Mouse (Mus musculus) cerebral cortex, adult 2 months (tissue): ENCODE measurements around the gene Acads.

Source experiments
- WGBS: fragments of 180-500 bp; shearing (Covaris S2); methylation state at CpG from one replicate; pipeline ENCODE4 v1.1.7; 2018; 5-methylcytosine and 5-hydroxymethylcytosine counted together

The Acads gene

DNA sequence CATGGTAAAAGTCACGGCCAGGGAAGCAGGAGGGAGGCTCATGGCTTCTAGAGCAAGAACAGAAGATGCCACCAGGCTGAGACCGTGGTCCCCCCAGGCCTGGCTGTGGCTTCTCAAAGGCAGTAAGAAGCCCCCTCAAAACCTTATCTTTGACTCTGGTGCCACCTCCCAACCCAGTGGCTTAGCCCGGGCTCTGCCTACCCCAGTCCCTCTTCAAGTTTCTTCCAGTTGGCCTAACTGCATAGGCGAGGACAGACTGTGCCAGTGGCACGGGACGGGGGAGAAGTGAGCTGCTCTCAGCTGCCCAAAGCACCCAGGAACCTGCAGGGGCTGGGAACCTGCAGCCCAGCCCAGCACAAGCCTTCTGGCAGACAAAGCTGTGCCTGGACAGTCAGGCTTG, 5.5 kb upstream of the Acads start:
- WGBS: 84% methylated on average over 6 of the region's 6 CpGs

DNA sequence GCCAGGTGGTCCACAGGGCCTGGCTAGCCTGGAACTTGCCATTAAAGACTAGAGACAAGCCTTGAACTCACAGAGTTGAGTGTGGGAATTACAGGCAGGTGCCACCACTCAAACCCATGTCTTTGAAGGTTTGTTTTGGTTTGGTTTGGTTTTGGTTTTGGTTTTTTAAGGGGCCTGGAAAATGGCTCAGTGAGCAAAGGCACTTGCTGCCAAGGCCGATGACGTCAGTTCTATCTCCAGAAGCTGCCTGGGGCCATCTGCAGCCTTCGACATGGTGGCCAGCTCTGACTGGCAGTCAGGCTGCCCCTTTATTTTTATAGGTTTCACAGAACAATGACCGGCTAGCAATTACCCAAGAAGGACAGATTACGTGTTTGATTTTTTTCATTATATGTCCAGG, 1.8 kb upstream of the Acads start:
- 53% methylated on average over 5 of the region's 5 CpGs for WGBS

DNA sequence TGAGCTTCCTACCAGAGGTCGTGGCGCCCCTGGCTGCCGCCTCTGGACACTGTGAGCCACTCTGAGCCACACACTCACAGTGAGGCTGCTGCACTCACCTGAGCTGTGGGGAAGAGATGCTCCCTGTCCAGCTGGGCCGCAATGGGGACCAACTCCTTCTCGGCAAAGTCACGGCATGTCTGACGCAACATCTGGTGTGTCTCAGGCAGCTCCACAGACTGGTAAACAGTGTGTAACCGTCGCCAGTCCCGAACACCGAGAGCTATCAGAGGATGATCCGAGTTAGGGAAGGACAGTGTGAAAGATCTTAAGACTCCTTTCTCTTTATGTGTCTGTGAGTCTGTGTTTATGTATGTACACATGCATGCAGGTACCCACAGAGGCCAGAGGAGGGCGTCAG, 1.7 kb downstream of the Acads start:
- WGBS: 92% methylated on average over 13 of the region's 13 CpGs

DNA sequence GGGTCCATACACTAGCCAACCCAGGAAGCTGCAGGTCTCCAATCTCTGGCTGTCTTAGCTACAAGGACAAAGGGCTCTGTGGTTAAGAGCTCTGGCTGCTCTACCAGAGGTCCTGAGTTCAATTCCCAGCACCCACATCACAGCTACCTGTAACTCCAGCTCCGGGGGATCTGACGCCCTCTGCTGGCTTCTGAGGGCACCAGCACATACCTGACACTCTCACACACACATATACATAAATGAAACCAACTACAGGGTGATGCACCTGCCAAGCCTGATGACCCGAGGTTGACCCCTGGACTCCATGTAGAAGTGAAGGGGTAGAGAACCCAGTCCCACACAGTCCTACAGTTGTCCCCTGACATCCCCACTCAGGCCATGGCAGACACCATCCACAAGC, 2.7 kb downstream of the Acads start:
- 89% methylated on average over 3 of the region's 3 CpGs for WGBS

DNA sequence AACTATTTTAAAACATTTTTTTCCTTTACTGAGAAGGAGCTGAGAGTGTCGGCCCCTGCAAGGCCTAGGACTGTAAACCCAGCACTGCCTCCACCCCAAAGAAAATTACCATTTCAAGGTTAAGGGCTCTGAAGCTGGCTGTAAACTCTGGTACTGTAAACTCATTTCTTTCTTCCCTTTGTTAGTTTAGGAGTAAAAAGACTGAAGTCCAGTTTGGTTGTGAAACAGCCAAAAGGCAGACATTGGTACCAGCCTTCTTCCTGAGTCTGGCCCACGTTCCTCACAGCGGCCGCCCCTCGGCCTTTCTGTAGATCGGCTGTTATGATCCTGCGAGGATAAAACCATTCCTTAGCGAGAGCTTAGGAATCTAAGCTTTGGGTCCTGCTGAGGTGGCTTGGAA, 4.6 kb downstream of the Acads start:
- 97% methylated on average over 8 of the region's 8 CpGs for WGBS

DNA sequence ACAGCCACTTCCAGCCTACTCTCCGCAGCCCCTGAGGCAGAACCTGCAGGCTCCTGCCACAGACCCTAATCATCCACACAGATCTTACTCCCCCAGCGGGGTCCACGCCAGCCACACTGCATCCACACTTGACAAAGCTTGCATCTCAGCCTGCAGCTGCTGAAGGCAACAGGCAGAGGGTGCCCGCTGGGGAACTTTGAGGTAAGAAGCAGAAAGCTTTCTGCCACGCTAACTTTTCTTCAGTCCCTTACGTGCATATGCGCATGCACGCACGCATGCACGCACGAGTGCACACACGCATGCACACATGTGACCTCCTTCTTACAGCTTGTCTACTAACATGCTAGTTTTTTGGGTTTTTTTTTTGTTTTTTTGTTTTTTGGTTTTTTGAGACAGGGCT, 5.9 kb downstream of the Acads start:
- 98% methylated on average over 12 of the region's 12 CpGs for WGBS

DNA sequence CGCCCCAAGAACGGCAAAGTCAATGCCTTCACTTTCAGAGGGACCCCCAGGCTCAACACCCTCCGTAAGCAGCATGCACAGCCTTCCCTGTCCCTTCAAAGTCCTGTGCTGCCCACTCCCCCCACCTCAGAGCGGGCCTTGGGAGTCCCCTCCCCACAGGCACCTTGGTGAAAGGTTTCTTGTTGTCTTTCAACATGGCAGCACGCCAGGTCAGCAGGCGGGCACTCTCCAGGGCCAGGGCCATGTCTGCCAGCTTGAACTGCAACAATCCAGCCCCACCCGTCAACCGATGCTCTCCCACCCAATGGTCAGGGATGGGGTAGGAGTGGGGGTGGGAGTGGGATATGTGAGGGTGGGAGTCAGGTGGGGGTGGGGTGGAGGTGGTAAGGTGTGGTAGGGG, 8.0 kb downstream of the Acads start:
- 77% methylated on average over 8 of the region's 8 CpGs for WGBS

DNA sequence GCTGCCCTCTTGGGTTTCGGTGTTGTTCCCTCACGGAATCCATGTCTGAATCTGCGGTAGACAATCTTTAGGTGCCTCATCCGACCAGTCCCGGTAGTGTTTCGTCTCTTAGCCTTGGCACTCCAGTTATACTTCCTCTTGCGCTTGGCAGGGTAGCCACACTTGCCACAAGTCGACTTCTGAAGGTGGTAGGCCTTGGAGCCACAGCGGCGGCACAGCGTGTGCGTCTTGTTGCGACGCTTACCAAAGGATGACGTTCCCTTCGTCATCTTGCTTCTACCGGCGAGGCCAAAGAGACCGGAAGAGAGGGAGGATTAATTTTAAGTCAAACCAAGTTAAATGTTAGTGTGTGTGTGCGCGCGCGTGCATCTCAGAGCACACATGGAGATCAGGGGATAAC, 15.9 kb downstream of the Acads start:
- 95% methylated on average over 23 of the region's 23 CpGs for WGBS

DNA sequence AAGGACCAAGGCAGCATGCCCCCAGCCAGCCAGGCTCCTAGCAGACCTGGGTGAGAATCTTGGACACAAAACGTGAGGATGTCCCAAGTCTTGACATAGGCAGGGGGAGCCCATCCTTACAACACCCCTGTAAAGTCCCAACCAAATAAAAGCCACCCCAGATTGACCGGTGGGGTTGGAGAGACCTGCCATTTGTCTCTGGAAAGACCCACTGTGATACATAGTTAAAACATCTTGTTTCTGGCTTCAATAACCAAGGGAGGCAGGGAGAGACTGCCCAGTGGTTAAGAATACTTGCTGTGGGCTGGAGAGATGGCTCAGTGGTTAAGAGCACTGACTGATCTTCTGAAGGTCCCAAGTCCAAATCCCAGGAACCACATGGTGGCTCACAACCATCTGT, 16.9 kb downstream of the Acads start:
- 88% methylated on average over 2 of the region's 2 CpGs for WGBS

DNA sequence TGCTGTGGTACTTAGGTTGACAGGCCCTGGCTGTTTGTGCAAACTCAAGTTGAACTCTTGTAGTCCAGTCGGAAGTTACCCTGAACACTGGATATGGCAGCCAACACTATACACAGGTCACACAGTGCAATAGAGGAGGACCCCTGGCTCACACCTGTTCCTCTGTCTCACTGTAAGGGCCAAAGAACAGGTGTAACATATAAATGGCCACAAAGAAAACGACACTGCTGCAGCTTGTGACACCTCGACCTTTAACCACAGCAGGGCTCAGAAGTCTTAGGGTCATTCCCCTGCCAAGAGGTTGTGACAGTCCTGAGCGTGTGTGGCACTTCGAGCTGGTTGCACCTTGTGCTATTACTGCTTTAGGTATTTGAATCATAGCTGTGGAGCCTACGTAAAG, 18.7 kb downstream of the Acads start:
- WGBS: 89% methylated on average over 6 of the region's 6 CpGs

DNA sequence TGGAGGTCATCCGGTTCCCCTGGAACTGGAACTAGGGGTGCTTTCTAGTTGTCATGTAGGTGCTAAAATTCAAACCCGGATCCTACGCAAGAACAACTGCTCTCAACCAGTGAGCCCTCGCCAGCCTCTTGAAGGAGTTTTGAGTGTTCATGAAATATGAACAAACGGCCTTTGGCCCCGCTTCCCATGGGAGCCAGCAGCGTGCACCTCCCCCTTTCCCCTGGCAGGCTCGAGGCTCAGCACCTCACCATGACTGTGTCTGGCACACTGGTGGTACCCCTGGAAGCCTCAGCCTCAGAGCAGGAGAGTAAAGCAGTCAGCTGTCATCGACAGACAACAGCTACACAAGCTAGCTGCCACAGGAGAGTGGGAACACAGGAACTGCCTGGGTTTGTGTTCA, 19.2 kb downstream of the Acads start:
- 76% methylated on average over 9 of the region's 9 CpGs for WGBS

DNA sequence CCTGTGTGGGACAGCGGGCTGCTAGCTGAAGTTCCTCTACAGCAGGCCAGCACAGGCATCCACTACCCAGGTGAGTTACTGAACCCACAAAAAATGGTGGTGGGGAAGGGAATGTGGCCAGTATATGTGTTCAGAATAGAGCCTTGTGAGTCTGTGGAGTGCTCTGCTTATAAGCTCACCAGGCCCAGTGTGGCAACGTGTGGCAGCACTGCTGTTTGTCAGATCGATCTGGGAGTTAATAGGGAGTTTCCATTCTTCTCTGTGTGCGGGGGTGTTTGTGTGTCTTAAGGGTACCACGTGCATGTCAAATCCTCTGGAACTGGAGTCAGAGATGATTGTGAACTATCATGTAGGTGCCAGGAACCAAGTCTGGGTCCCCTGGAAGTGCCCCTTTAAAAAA, 19.6 kb downstream of the Acads start:
- 71% methylated on average over 5 of the region's 5 CpGs for WGBS

DNA sequence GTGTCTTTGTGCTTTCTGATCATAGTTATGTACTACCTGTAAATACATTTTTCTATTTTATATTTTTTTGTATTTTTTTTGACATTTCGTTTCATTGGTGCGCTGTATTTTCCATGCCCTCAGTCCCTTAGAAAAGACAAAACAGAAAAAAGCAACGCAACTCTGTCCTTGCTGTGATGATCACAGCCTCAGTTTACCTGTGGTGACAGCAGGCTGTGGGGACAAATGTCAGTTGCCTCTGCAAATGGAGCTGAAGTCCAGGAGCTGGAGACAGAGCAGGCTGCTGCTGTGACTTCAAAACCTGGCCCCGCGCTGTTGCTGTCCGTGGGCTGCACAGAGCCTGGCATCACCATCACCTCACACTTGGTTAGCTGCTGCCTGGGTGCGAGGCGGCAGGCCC, 21.0 kb downstream of the Acads start, which contains the start of gene Gm10401:
TSS of gene Gm10401 (minus strand) at position 101 of the 400 bp plus-strand sequence.
- 93% methylated on average over 8 of the region's 8 CpGs for WGBS

DNA sequence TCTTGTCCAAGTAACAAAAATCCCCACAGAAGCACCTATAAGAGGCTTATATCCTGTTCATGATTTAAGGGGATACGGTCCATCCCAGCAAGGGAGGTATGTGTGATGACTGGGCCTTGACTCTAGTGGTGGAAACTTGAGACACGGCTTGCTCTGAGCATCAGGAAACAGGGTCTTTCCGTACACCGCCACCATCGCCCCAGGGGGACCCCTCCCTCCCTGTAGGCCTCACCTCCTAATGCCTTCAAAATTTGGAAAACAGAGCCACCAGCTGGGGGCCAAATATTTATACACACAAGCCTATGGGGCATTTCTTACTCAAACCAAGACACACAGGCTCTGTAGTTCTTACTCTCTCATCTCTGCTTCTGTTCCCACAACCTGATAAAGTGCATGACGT, 27.4 kb downstream of the Acads start:
- WGBS: 87% methylated on average over 6 of the region's 6 CpGs

DNA sequence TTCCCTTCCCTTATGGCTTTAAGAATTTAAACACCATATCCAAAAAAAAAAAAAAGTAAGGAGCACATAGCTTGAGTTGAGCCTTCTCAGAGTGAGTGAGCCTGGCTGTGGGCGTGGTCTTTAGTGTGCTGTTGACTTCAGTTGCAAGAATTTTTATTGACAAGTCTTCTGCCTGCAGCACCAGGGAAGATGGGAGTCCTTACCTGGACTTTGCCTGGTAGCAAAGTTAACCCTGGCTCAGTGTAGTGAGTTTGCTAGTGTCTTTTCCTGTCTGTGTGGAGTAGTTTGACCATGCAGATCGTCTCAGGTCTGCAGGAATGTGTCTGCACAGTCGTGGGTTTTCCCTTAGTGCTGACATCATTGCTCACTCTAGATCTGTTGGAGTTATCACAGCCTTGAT, 28.1 kb downstream of the Acads start:
- 65% methylated on average over 3 of the region's 3 CpGs for whole genome bisulfite sequencing

DNA sequence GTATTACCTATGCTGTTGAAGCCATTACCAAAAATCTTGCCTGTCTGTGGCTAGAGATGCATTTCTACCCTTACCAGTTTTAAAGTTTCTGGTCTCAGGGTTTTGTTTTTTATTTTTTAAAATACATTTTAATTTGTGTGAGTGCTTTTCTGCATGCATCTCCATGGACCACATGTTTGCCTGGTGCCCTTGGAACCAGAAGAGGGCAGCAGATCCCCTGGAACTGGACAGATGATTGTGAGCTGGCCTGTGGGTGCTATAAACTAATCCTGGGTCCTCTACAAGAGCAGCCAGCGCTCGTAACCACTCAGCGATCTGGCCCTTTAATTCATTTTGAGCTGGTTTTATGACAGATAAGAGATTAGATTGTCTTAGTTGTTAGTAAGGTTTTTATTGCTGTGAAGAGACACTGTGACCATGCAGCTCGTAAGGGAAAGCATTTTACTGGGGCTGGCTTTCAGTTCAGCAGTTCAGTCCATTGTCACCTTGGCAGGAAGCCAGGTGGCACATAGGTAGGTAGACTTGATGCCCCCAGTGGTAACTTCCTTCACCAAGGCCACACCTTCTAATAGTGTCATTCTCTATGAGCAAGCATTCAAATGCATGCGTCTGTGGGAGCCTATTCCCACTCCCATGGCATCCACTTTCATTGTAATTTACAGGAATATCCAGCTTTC, 29.4 kb downstream of the Acads start:
- 94% methylated on average over 5 of the region's 5 CpGs for WGBS

DNA sequence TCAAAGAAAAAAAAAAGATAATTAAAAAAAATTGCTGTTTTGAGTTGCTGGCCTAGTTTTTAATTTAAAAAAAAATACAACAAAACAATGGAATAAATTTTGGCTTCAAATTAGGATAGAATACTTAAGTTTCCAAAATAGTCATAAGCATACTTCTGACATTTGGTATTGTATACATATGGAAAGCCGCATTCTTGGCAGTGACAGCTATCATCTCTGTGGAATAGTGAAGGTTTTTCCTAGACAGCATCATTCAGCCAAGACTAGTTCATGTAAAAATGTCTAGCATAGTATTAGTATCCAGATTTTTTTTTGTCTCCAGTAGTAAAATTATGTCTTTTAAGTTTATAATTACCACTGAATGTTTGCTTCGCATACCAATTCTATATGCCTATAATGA, 33.5 kb downstream of the Acads start:
- WGBS: 75% methylated on average over 2 of the region's 2 CpGs

DNA sequence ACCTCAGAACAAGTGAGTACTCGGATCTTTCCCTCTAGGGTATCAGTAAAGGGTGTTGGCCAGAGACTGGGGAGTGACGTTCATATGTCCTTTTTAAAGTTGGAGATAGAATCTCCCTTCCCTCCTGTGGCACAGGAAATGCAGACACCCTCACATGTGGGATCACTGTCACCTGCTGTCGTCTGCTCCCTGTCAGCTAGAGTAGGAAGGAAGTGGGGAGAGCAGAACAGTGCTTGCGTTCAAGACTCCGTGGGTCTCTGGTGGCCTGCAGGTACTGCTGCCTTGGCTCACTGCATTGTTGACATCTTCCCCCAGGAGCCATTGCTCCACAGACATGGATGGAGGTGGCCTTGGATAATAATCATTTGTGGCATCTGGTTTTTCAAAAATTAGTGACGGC, 35.7 kb downstream of the Acads start:
- WGBS: 70% methylated on average over 6 of the region's 6 CpGs

DNA sequence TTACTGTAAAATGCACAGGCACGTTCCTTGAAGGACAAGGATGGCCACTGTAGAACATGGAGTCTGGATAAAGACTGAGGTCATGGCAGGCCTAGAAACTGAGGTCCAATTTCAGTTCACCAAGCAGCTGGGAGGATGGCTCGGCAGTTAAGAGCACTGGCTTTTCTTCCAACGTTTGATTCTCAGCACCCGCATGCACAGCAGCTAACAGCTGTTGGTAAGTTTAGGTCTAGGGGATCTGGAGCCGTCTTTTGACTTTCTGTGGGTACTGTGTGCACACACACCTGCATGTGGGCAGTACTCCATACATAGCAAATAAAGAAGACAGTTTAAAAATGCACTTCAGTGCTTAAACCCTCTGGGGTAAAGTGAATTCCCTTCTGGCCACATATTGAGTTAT, 37.5 kb downstream of the Acads start:
- WGBS: 68% methylated on average over 5 of the region's 5 CpGs

DNA sequence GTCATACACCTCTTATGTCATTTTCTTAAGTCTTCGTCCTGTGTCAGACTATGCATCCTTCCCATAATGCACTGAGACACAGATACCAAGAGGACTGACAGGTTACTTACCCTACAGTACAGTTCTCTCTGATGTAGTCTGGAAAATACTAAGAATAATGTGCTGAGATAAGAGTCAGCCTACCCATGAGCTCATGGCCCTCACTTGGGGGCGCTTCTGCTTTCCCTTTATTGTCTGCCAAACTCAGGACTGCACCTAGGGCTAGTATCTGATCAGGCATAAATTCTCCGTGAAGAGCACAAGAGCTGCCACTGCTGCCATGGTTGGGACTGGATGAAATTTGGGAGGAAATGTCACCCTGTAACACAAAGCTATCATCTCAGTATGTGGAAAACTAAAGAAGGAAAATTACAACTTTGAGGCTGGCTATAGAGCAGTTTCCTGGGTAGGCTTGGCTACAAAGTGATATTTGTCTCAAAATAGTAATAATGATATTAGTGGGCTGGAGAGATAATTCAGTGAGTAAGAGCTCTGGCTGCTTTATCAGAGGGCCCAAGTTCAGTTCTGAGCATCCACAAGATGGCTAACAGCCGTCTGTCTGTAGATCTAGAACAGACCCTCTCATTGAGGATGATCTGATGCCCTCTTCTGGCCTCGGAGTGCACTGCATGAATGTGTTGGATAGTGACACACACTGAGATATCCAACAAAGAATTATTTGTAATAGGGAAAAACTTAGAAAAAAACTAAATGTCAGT, 42.8 kb downstream of the Acads start:
- WGBS: 59% methylated on average over 5 of the region's 5 CpGs

DNA sequence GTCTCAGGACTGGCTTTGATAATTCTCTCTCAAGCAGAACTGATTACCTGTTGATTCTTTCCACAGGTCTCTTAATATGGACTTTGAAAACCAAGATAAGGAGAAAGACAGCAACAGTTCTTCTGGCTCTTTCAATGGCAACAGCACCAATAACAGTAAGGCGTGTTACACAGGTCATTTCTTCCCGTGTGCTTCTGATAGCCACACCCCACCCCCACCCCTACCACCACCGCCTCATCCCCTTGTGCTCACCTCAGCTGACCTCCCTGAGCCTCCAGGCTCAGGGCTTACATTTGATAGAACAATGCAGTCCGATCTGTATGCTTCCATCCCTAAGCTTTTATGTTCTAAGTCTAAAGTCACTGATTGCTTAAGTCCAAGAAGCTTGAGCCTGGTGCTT, 44.4 kb downstream of the Acads start:
- 87% methylated on average over 4 of the region's 4 CpGs for WGBS

DNA sequence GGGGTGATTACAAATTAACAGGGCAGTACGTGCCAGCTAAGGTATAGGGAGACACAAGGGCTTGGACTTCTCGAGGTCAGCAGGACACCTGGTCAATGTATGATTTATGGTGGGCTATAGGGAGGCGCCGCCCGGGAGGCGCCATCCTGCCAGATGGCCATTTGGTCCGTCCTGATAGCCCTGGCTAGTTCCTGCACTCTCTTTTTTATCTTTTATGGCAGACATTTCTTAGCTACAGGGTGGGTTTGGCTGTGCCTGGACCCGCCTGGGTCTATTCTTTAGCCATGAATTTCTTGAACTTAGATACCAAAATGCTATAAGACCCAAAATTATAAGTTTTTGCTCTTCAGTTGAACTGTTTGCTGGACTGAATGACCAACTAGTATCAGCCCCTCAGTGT, 45.8 kb downstream of the Acads start:
- WGBS: 94% methylated on average over 8 of the region's 8 CpGs

DNA sequence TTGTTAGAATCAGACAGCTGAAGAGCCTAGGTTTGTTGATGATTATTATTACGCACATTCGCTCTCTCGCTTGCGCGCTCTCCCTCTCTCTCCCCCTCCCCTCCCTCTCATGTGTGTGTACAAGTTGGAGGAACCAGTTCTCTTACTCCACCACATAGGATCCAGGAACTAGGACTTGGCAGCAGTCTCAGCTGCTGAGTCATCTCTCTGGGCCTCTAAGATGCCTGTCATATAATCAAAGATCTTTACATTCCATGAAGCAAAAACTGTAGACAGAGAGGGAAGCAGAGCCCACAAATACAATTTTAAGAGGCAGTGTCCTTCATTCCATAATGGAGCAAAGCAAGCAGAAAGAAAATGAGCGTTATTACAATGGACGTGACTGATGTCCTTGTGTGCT, 47.0 kb downstream of the Acads start:
- WGBS: 55% methylated on average over 7 of the region's 7 CpGs
